Mouse (Mus musculus): ENCODE measurements around the gene Trpv2. TPM values are rescaled to one million over a fixed set of nuclear protein-coding genes. Genes with fewer than 3 reads are reported as not detected.
A peak's percentile ranks its signal among the peaks of the same experiment; 100 is the strongest.

Gene Trpv2
- polyA plus RNA-seq, 1 experiment from 2014 or later, result 5.5 TPM

- ATAC-seq (ENCODE audit: borderline replicate concordance, extremely low read depth, low FRiP score, low TSS enrichment), result no peak
- Histone ChIP-seq H3K36me3 (no peaks in the 10 kb centered on the region), H3K4me2 (no peak overlapping the region), H3K4me1 (peaks cover 36% of the 10 kb centered on the region), H3K4me3 (no peak overlapping the region), H3K9ac (no peak overlapping the region), H3K27me3 (no peaks in the 10 kb centered on the region), H3K9me3 (no peaks in the 10 kb centered on the region), H3K27ac (no peak overlapping the region)
- whole genome bisulfite sequencing, result 81% methylated on average over 6 of the region's 6 CpGs
Measured at GRCm38 (mm10) chr11:62637806-62638205, 63.5 kb downstream of the Trpv2 start.

GRCm38 (mm10) chr11:62638402-62638801 lies 64.1 kb downstream of the Trpv2 start:
- Histone ChIP-seq H3K9me3 (no peaks in the 10 kb centered on the region), H3K9ac (no peak overlapping the region), H3K4me3 (no peak overlapping the region), H3K4me2 (no peak overlapping the region), H3K4me1 (peaks cover 42% of the 10 kb centered on the region), H3K27ac (no peak overlapping the region), H3K36me3 (no peaks in the 10 kb centered on the region), H3K27me3 (no peaks in the 10 kb centered on the region)
- no peak for ATAC-seq (ENCODE audit: borderline replicate concordance, extremely low read depth, low FRiP score, low TSS enrichment)
- 73% methylated on average over 4 of the region's 4 CpGs for WGBS

- no peak overlapping the region for H3K4me2 ChIP-seq
- peaks cover 61% of the 10 kb centered on the region for H3K4me1 ChIP-seq
- H3K27ac ChIP-seq, result no peak overlapping the region
Measured at GRCm38 (mm10) chr11:62640378-62640777, 66.1 kb downstream of the Trpv2 start.

GRCm38 (mm10) chr11:62642023-62642844 lies 67.9 kb downstream of the Trpv2 start:
- H3K36me3 ChIP-seq, result no peaks in the 10 kb centered on the region
- H3K4me3 ChIP-seq, result no peak overlapping the region
- H3K4me1 ChIP-seq, result peaks cover 62% of the 10 kb centered on the region
- H3K9ac ChIP-seq, result no peak overlapping the region
- WGBS, result 38% methylated on average over 11 of the region's 11 CpGs
- no peak for ATAC-seq (ENCODE audit: borderline replicate concordance, extremely low read depth, low FRiP score, low TSS enrichment)
- H3K4me2 ChIP-seq, result no peak overlapping the region
- no peaks in the 10 kb centered on the region for H3K9me3 ChIP-seq
- H3K27ac ChIP-seq, result peak overlapping the region; percentile 88
- H3K27me3 ChIP-seq, result no peaks in the 10 kb centered on the region

More at GRCm38 (mm10) chr11:62640378-62640777, 66.1 kb downstream of the Trpv2 start:
- no peak overlapping the region for H3K9ac ChIP-seq
- ATAC-seq (ENCODE audit: borderline replicate concordance, extremely low read depth, low FRiP score, low TSS enrichment), result no peak
- H3K36me3 ChIP-seq, result no peaks in the 10 kb centered on the region
- H3K27me3 ChIP-seq, result no peaks in the 10 kb centered on the region
- H3K9me3 ChIP-seq, result no peaks in the 10 kb centered on the region
- H3K4me3 ChIP-seq, result no peak overlapping the region
- 68% methylated on average over 3 of the region's 3 CpGs for WGBS

GRCm38 (mm10) chr11:62643011-62643631 lies 68.8 kb downstream of the Trpv2 start:
- no peaks in the 10 kb centered on the region for H3K9me3 ChIP-seq
- 70% methylated on average over 8 of the region's 8 CpGs for WGBS
- peak overlapping the region; percentile 88 for H3K27ac ChIP-seq
- no peak overlapping the region for H3K4me3 ChIP-seq
- H3K4me2 ChIP-seq, result no peak overlapping the region
- no peak overlapping the region for H3K9ac ChIP-seq
- ATAC-seq (ENCODE audit: borderline replicate concordance, extremely low read depth, low FRiP score, low TSS enrichment), result peak; percentile 40; the same call in 1 of the 2 replicates
- no peaks in the 10 kb centered on the region for H3K36me3 ChIP-seq
- H3K27me3 ChIP-seq, result no peaks in the 10 kb centered on the region
- H3K4me1 ChIP-seq, result peaks cover 67% of the 10 kb centered on the region

GRCm38 (mm10) chr11:62643681-62644363 lies 69.5 kb downstream of the Trpv2 start:
- no peaks in the 10 kb centered on the region for H3K36me3 ChIP-seq
- no peak overlapping the region for H3K4me3 ChIP-seq
- H3K27ac ChIP-seq, result peak overlapping the region; percentile 88
- peaks cover 67% of the 10 kb centered on the region for H3K4me1 ChIP-seq
- no peak overlapping the region for H3K9ac ChIP-seq
- ATAC-seq (ENCODE audit: borderline replicate concordance, extremely low read depth, low FRiP score, low TSS enrichment), result no peak
- no peaks in the 10 kb centered on the region for H3K9me3 ChIP-seq
- 72% methylated on average over 10 of the region's 10 CpGs for WGBS
- no peak overlapping the region for H3K4me2 ChIP-seq
- H3K27me3 ChIP-seq, result no peaks in the 10 kb centered on the region

- Histone ChIP-seq H3K4me2 (peak overlapping the region; percentile 89; the same call in 1 of the 2 replicates), H3K36me3 (no peaks in the 10 kb centered on the region), H3K4me1 (peaks cover 71% of the 10 kb centered on the region), H3K27ac (peak overlapping the region; percentile 91), H3K9ac (no peak overlapping the region), H3K4me3 (no peak overlapping the region), H3K9me3 (no peaks in the 10 kb centered on the region), H3K27me3 (no peaks in the 10 kb centered on the region)
- 92% methylated on average over 5 of the region's 5 CpGs for WGBS
- no peak for ATAC-seq (ENCODE audit: borderline replicate concordance, extremely low read depth, low FRiP score, low TSS enrichment)
Measured at GRCm38 (mm10) chr11:62644602-62645336, 70.5 kb downstream of the Trpv2 start.

GRCm38 (mm10) chr11:62645337-62645675 lies 71.0 kb downstream of the Trpv2 start:
- no peaks in the 10 kb centered on the region for H3K9me3 ChIP-seq
- peak overlapping the region; percentile 89 for H3K4me2 ChIP-seq
- H3K4me1 ChIP-seq, result peaks cover 74% of the 10 kb centered on the region
- no peak overlapping the region for H3K4me3 ChIP-seq
- WGBS, result 72% methylated on average over 4 of the region's 4 CpGs
- ATAC-seq (ENCODE audit: borderline replicate concordance, extremely low read depth, low FRiP score, low TSS enrichment), result no peak
- no peak overlapping the region; the same call in 1 of the 2 replicates for H3K9ac ChIP-seq
- no peaks in the 10 kb centered on the region for H3K27me3 ChIP-seq
- H3K36me3 ChIP-seq, result no peaks in the 10 kb centered on the region
- peak overlapping the region; percentile 91 for H3K27ac ChIP-seq

GRCm38 (mm10) chr11:62645732-62646494 lies 71.6 kb downstream of the Trpv2 start:
- Histone ChIP-seq H3K4me1 (peaks cover 79% of the 10 kb centered on the region), H3K36me3 (no peaks in the 10 kb centered on the region), H3K4me3 (peak overlapping the region; percentile 74), H3K9me3 (no peaks in the 10 kb centered on the region), H3K4me2 (peak overlapping the region; percentile 89), H3K27ac (peak overlapping the region; percentile 91), H3K9ac (peak overlapping the region; percentile 13; the same call in 1 of the 2 replicates), H3K27me3 (no peaks in the 10 kb centered on the region)
- ATAC-seq (ENCODE audit: borderline replicate concordance, extremely low read depth, low FRiP score, low TSS enrichment), result no peak
- 9% methylated on average over 8 of the region's 8 CpGs for whole genome bisulfite sequencing

GRCm38 (mm10) chr11:62646495-62646843 lies 72.2 kb downstream of the Trpv2 start:
- H3K27me3 ChIP-seq, result no peaks in the 10 kb centered on the region
- peaks cover 78% of the 10 kb centered on the region for H3K4me1 ChIP-seq
- peak overlapping the region; percentile 74 for H3K4me3 ChIP-seq
- no peak for ATAC-seq (ENCODE audit: borderline replicate concordance, extremely low read depth, low FRiP score, low TSS enrichment)
- peak overlapping the region; percentile 13; the same call in 1 of the 2 replicates for H3K9ac ChIP-seq
- no peaks in the 10 kb centered on the region for H3K9me3 ChIP-seq
- H3K27ac ChIP-seq, result peak overlapping the region; percentile 91
- WGBS, result 22% methylated on average over 4 of the region's 4 CpGs
- peak overlapping the region; percentile 89 for H3K4me2 ChIP-seq
- no peaks in the 10 kb centered on the region for H3K36me3 ChIP-seq

- H3K36me3 ChIP-seq, result no peaks in the 10 kb centered on the region
- 44% methylated on average over 7 of the region's 7 CpGs for WGBS
- no peaks in the 10 kb centered on the region for H3K27me3 ChIP-seq
- H3K4me2 ChIP-seq, result peak overlapping the region; percentile 89
- ATAC-seq (ENCODE audit: borderline replicate concordance, extremely low read depth, low FRiP score, low TSS enrichment), result no peak
- peak overlapping the region; percentile 91 for H3K27ac ChIP-seq
- peak overlapping the region; percentile 74 for H3K9ac ChIP-seq
- no peaks in the 10 kb centered on the region for H3K9me3 ChIP-seq
- H3K4me1 ChIP-seq, result peaks cover 72% of the 10 kb centered on the region
- H3K4me3 ChIP-seq, result peak overlapping the region; percentile 74
Measured at GRCm38 (mm10) chr11:62646958-62647515, 72.8 kb downstream of the Trpv2 start.

All from lung, embryonic 15.5 days (tissue).